Mouse (Mus musculus): ENCODE results near the gene Gm853.

- TF ChIP-seq GATA1 (IDR thresholded peaks at IDR 0.05; ENCODE audit: low read length) (no peak), TAL1 (IDR thresholded peaks at IDR 0.05; ENCODE audit: low read length) (no peak)
Observed at GRCm38 (mm10) chr4:130270089-130270488, 47.9 kb upstream of the Gm853 start.

Data from erythroblast, embryonic 14.5 days (primary cell).